Mouse (Mus musculus) gonadal fat pad, adult 2 months (tissue): ENCODE results near the gene Cypt14. TPM values are rescaled to one million over a fixed set of nuclear protein-coding genes. Genes with fewer than 3 reads are reported as not detected.
"Not testable (repeated sequence)": the region's sequence is repeated elsewhere in the genome, so short reads cannot be mapped to it uniquely, and the experiment has no call there.

Experiments used
- DNase-seq: peaks from one replicate; pipeline ENCODE4 v3.0.0-alpha.2; 2012; ENCODE audit warnings: low read depth
- polyA plus RNA-seq: library from polyadenylated mRNA; depleted of rRNA; stranded (reverse); fragments of >200 nt; gene quantifications from 2 replicates; pipeline ENCODE4 v1.2.3, GENCODE M21; 2012; rRNA removed

The Cypt14 gene
- polyA plus RNA-seq = not detected in 2 replicates

GRCm38 (mm10) chrX:39863504-39863903 lies at the start of gene Cypt14:
Cypt14 (minus strand) TSS chrX:39863604.
- DNase-seq = not testable (repeated sequence)
